Mouse (Mus musculus) lung, embryonic 16.5 days (tissue): ENCODE measurements around the gene Fgfr2. TPM values are rescaled to one million over a fixed set of nuclear protein-coding genes. Genes with fewer than 3 reads are reported as not detected.

Experiments used
- ATAC-seq: fragments of 200-750 bp; cut with Nextera tagmentation; 2 replicates; pipeline ENCODE4 v1.8.0; 2017; ENCODE audit warnings: low read depth, mild to moderate bottlenecking, moderate library complexity
- H3K27ac ChIP-seq: fragments of 300-500 bp; sonication (generic); 2 replicates; pipeline ENCODE4 v1.5.1; 2014; ENCODE audit warnings: mild to moderate bottlenecking, control low read depth, low read length
- H3K27me3 ChIP-seq: fragments of 300-500 bp; sonication (generic); 2 replicates; pipeline ENCODE4 v1.6.1; 2014; ENCODE audit warnings: low read depth, low read length, mixed read lengths; ENCODE audit not compliant: control insufficient read depth, insufficient read depth
- H3K36me3 ChIP-seq: fragments of 300-500 bp; sonication (generic); 2 replicates; pipeline ENCODE4 v1.6.1; 2014; ENCODE audit warnings: low read length; ENCODE audit not compliant: control insufficient read depth, insufficient read depth
- H3K4me1 ChIP-seq: fragments of 300-500 bp; sonication (generic); replicated peaks from 2 replicates; pipeline ENCODE4 v1.6.1; 2014; ENCODE audit warnings: low read length, mixed read lengths; ENCODE audit not compliant: control insufficient read depth, insufficient read depth
- H3K4me2 ChIP-seq: fragments of 300-500 bp; sonication (generic); 2 replicates; pipeline ENCODE4 v1.6.1; 2014; ENCODE audit warnings: low read depth, low read length, control low read depth
- H3K4me3 ChIP-seq: fragments of 300-500 bp; sonication (generic); 2 replicates; pipeline ENCODE4 v1.5.1; 2014; ENCODE audit warnings: mild to moderate bottlenecking, low read length, control low read depth
- H3K9ac ChIP-seq: fragments of 300-500 bp; sonication (generic); 2 replicates; pipeline ENCODE4 v1.6.1; 2014; ENCODE audit warnings: low read length, control low read depth
- H3K9me3 ChIP-seq: fragments of 300-500 bp; sonication (generic); 2 replicates; pipeline ENCODE4 v1.6.1; 2016; ENCODE audit warnings: low read length; ENCODE audit not compliant: control insufficient read depth
- WGBS: fragments of 180-500 bp; shearing (Covaris S2); extraction: QIAGEN DNeasy Blood & Tissue Kit; methylation state at CpG from one replicate; pipeline ENCODE4 v1.1.7; 2014; 5-methylcytosine and 5-hydroxymethylcytosine counted together
- polyA plus RNA-seq: library from polyadenylated mRNA; unstranded; fragments of >200 nt; fragmentation: Nextera tagmentation; extraction: Ambion mirVana; gene quantifications from 2 replicates; pipeline ENCODE4 v1.2.1, GENCODE M21; 2015

Fgfr2 gene
- polyA plus RNA-seq, 1 experiment from 2014 or later, result 175 TPM

GRCm38 (mm10) chr7:130177009-130177408, 2946.1 kb downstream of the Fgfr2 start:
- H3K36me3 ChIP-seq, result peaks cover 43% of the 10 kb centered on the region
- H3K4me3 ChIP-seq, result no peak overlapping the region
- no peaks in the 10 kb centered on the region for H3K27me3 ChIP-seq
- peak overlapping the region; percentile 34; the same call in 1 of the 2 replicates for H3K27ac ChIP-seq
- 62% methylated on average over 5 of the region's 5 CpGs for WGBS
- H3K9ac ChIP-seq, result no peak overlapping the region
- peaks cover 31% of the 10 kb centered on the region for H3K4me1 ChIP-seq
- no peak overlapping the region for H3K4me2 ChIP-seq
- ATAC-seq, result no peak
- H3K9me3 ChIP-seq, result no peaks in the 10 kb centered on the region

GRCm38 (mm10) chr7:130174525-130174924, 2948.6 kb downstream of the Fgfr2 start:
- peak overlapping the region; percentile 85 for H3K27ac ChIP-seq
- H3K4me3 ChIP-seq, result no peak overlapping the region
- peak; percentile 73 for ATAC-seq
- WGBS, result 20% methylated on average over 7 of the region's 7 CpGs
- H3K9ac ChIP-seq, result peak overlapping the region; percentile 29; the same call in 1 of the 2 replicates
- no peaks in the 10 kb centered on the region for H3K27me3 ChIP-seq
- no peak overlapping the region for H3K4me2 ChIP-seq
- H3K9me3 ChIP-seq, result no peaks in the 10 kb centered on the region
- peaks cover 36% of the 10 kb centered on the region for H3K4me1 ChIP-seq
- H3K36me3 ChIP-seq, result peaks cover 42% of the 10 kb centered on the region

GRCm38 (mm10) chr7:130173914-130174313, 2949.2 kb downstream of the Fgfr2 start:
- H3K36me3 ChIP-seq, result peaks cover 46% of the 10 kb centered on the region
- H3K9ac ChIP-seq, result no peak overlapping the region
- H3K27ac ChIP-seq, result peak overlapping the region; percentile 85
- ATAC-seq, result peak; percentile 68
- WGBS, result 35% methylated on average over 5 of the region's 5 CpGs
- H3K4me2 ChIP-seq, result no peak overlapping the region
- H3K4me3 ChIP-seq, result no peak overlapping the region
- no peaks in the 10 kb centered on the region for H3K27me3 ChIP-seq
- no peaks in the 10 kb centered on the region for H3K9me3 ChIP-seq
- H3K4me1 ChIP-seq, result peaks cover 41% of the 10 kb centered on the region

GRCm38 (mm10) chr7:130170144-130170543, 2953.0 kb downstream of the Fgfr2 start:
- peaks cover 51% of the 10 kb centered on the region for H3K4me1 ChIP-seq
- H3K4me3 ChIP-seq, result no peak overlapping the region
- ATAC-seq, result no peak
- no peak overlapping the region for H3K4me2 ChIP-seq
- 38% methylated on average over 8 of the region's 8 CpGs for WGBS
- no peaks in the 10 kb centered on the region for H3K27me3 ChIP-seq
- H3K9ac ChIP-seq, result no peak overlapping the region
- H3K9me3 ChIP-seq, result no peaks in the 10 kb centered on the region
- H3K27ac ChIP-seq, result peak overlapping the region; percentile 28; the same call in 1 of the 2 replicates
- H3K36me3 ChIP-seq, result peaks cover 39% of the 10 kb centered on the region

- peaks cover 42% of the 10 kb centered on the region for H3K4me1 ChIP-seq
- H3K27me3 ChIP-seq, result no peaks in the 10 kb centered on the region
- no peak overlapping the region for H3K4me3 ChIP-seq
- WGBS, result 53% methylated on average over 12 of the region's 12 CpGs
- no peak overlapping the region for H3K9ac ChIP-seq
- no peak overlapping the region for H3K4me2 ChIP-seq
- peaks cover 34% of the 10 kb centered on the region for H3K36me3 ChIP-seq
- peak overlapping the region; percentile 75 for H3K27ac ChIP-seq
- peak; percentile 11; the same call in 1 of the 2 replicates for ATAC-seq
- no peaks in the 10 kb centered on the region for H3K9me3 ChIP-seq
Measured at GRCm38 (mm10) chr7:130168296-130168695, 2954.9 kb downstream of the Fgfr2 start.

- Histone ChIP-seq H3K27ac (peak overlapping the region; percentile 25; the same call in 1 of the 2 replicates), H3K9me3 (no peaks in the 10 kb centered on the region), H3K36me3 (peaks cover 33% of the 10 kb centered on the region), H3K4me3 (no peak overlapping the region), H3K4me2 (no peak overlapping the region), H3K9ac (no peak overlapping the region), H3K27me3 (no peaks in the 10 kb centered on the region), H3K4me1 (peaks cover 40% of the 10 kb centered on the region)
- WGBS, result 55% methylated on average over 5 of the region's 5 CpGs
- ATAC-seq, result no peak
Measured at GRCm38 (mm10) chr7:130167261-130167660, 2955.9 kb downstream of the Fgfr2 start.

GRCm38 (mm10) chr7:130166190-130166589, 2957.0 kb downstream of the Fgfr2 start:
- no peak for ATAC-seq

GRCm38 (mm10) chr7:130165408-130165807, 2957.7 kb downstream of the Fgfr2 start:
- H3K36me3 ChIP-seq, result peaks cover 25% of the 10 kb centered on the region
- ATAC-seq, result no peak
- H3K27me3 ChIP-seq, result no peaks in the 10 kb centered on the region
- peaks cover 39% of the 10 kb centered on the region for H3K4me1 ChIP-seq
- H3K4me2 ChIP-seq, result no peak overlapping the region
- WGBS, result 33% methylated on average over 3 of the region's 3 CpGs
- H3K9ac ChIP-seq, result no peak overlapping the region
- H3K27ac ChIP-seq, result peak overlapping the region; percentile 79
- no peak overlapping the region for H3K4me3 ChIP-seq
- no peaks in the 10 kb centered on the region for H3K9me3 ChIP-seq

More at GRCm38 (mm10) chr7:130166190-130166589, 2957.0 kb downstream of the Fgfr2 start:
- no peaks in the 10 kb centered on the region for H3K9me3 ChIP-seq
- WGBS, result 47% methylated on average over 4 of the region's 4 CpGs
- H3K4me2 ChIP-seq, result no peak overlapping the region
- no peak overlapping the region for H3K9ac ChIP-seq
- H3K27me3 ChIP-seq, result no peaks in the 10 kb centered on the region
- H3K4me1 ChIP-seq, result peaks cover 40% of the 10 kb centered on the region
- peaks cover 29% of the 10 kb centered on the region for H3K36me3 ChIP-seq
- no peak overlapping the region for H3K4me3 ChIP-seq
- H3K27ac ChIP-seq, result peak overlapping the region; percentile 60

GRCm38 (mm10) chr7:130162718-130163117, 2960.4 kb downstream of the Fgfr2 start:
- H3K4me1 ChIP-seq, result peaks cover 26% of the 10 kb centered on the region
- H3K4me2 ChIP-seq, result no peak overlapping the region
- H3K4me3 ChIP-seq, result no peak overlapping the region
- no peaks in the 10 kb centered on the region for H3K27me3 ChIP-seq
- H3K9me3 ChIP-seq, result no peaks in the 10 kb centered on the region
- no peak overlapping the region for H3K27ac ChIP-seq
- H3K9ac ChIP-seq, result no peak overlapping the region
- WGBS, result 55% methylated on average over 6 of the region's 6 CpGs
- ATAC-seq, result no peak
- H3K36me3 ChIP-seq, result peaks cover 12% of the 10 kb centered on the region

- Histone ChIP-seq H3K4me1 (peaks cover 23% of the 10 kb centered on the region), H3K36me3 (peaks cover 12% of the 10 kb centered on the region), H3K27ac (peak overlapping the region; percentile 15; the same call in 1 of the 2 replicates), H3K9ac (no peak overlapping the region), H3K9me3 (no peaks in the 10 kb centered on the region), H3K4me3 (no peak overlapping the region), H3K4me2 (no peak overlapping the region), H3K27me3 (no peaks in the 10 kb centered on the region)
- 52% methylated on average over 5 of the region's 5 CpGs for WGBS
- ATAC-seq, result no peak
Measured at GRCm38 (mm10) chr7:130161581-130161980, 2961.6 kb downstream of the Fgfr2 start.
